Mouse (Mus musculus) brown adipose tissue, adult 24 weeks (tissue): Measurements from ENCODE around the gene Cbx6. TPM values are rescaled to one million over a fixed set of nuclear protein-coding genes. Genes with fewer than 3 reads are reported as not detected.

Experiments
- H3K27ac ChIP-seq: fragments of 200-500 bp; replicated peaks from 2 replicates; pipeline ENCODE4 v1.5.1; 2012; ENCODE audit warnings: low read depth, mild to moderate bottlenecking, low read length
- H3K4me1 ChIP-seq: fragments of 200-500 bp; 2 replicates; pipeline ENCODE4 v1.6.1; 2012; ENCODE audit warnings: low read length, mixed read lengths; ENCODE audit not compliant: control insufficient read depth, insufficient read depth, insufficient read length
- H3K4me3 ChIP-seq: fragments of 200-500 bp; 2 replicates; pipeline ENCODE4 v1.5.1; 2012; ENCODE audit warnings: low read depth, mild to moderate bottlenecking, low read length, moderate library complexity; ENCODE audit not compliant: insufficient read depth
- polyA plus RNA-seq: library from polyadenylated mRNA; stranded (reverse); fragments of >200 nt; gene quantifications from 2 replicates; pipeline ENCODE4 v1.2.4, GENCODE M21; 2012; ENCODE audit not compliant: missing spikeins, insufficient read depth, insufficient read length

Cbx6 gene
- 3.9 and 7.3 TPM in 2 replicates for polyA plus RNA-seq

- Histone ChIP-seq H3K27ac (no peak within 1 kb of the TSS), H3K4me1 (no peaks in the 10 kb centered on the region), H3K4me3 (peak within 1 kb of the TSS; percentile 87)
Measured at GRCm38 (mm10) chr15:79834130-79834880, at the start of gene Cbx6, which contains the start of gene Npcd. Gene Cbx6, minus strand, starts transcription at chr15:79834688. Gene Npcd, minus strand, starts transcription at chr15:79834237.

GRCm38 (mm10) chr15:79883352-79883822 is 48.9 kb upstream of the Cbx6 start:
- Histone ChIP-seq H3K4me3 (peak overlapping the region; percentile 41), H3K27ac (peak overlapping the region; percentile 7; the same call in 1 of the 2 replicates), H3K4me1 (no peaks in the 10 kb centered on the region)

- Histone ChIP-seq H3K27ac (0 out of 2 replicates have a peak overlapping the region, but pooled peaks have one; percentile 7), H3K4me3 (peak overlapping the region; percentile 41), H3K4me1 (no peaks in the 10 kb centered on the region)
Measured at GRCm38 (mm10) chr15:79882623-79883267, 48.3 kb upstream of the Cbx6 start.

- Histone ChIP-seq H3K4me1 (no peaks in the 10 kb centered on the region), H3K4me3 (no peak overlapping the region), H3K27ac (no peak overlapping the region)
Measured at GRCm38 (mm10) chr15:79880477-79880876, 46.0 kb upstream of the Cbx6 start.

- Histone ChIP-seq H3K27ac (peak overlapping the region; percentile 74), H3K4me3 (peak overlapping the region; percentile 36), H3K4me1 (no peaks in the 10 kb centered on the region)
Measured at GRCm38 (mm10) chr15:79879319-79879718, 44.8 kb upstream of the Cbx6 start.

- Histone ChIP-seq H3K27ac (peak overlapping the region; percentile 74), H3K4me3 (peak overlapping the region; percentile 36), H3K4me1 (no peaks in the 10 kb centered on the region)
Measured at GRCm38 (mm10) chr15:79878725-79879136, 44.2 kb upstream of the Cbx6 start.

GRCm38 (mm10) chr15:79875261-79875995 is 40.9 kb upstream of the Cbx6 start:
- no peak overlapping the region for H3K27ac ChIP-seq
- H3K4me1 ChIP-seq, result no peaks in the 10 kb centered on the region
- no peak overlapping the region for H3K4me3 ChIP-seq

GRCm38 (mm10) chr15:79873995-79874394 is 39.5 kb upstream of the Cbx6 start:
- H3K4me3 ChIP-seq, result no peak overlapping the region
- no peaks in the 10 kb centered on the region for H3K4me1 ChIP-seq
- H3K27ac ChIP-seq, result no peak overlapping the region

GRCm38 (mm10) chr15:79873545-79873944 is 39.1 kb upstream of the Cbx6 start:
- H3K27ac ChIP-seq, result no peak overlapping the region
- no peaks in the 10 kb centered on the region for H3K4me1 ChIP-seq
- no peak overlapping the region for H3K4me3 ChIP-seq

- no peak overlapping the region for H3K27ac ChIP-seq
- H3K4me1 ChIP-seq, result no peaks in the 10 kb centered on the region
- no peak overlapping the region for H3K4me3 ChIP-seq
Measured at GRCm38 (mm10) chr15:79867260-79868002, 32.9 kb upstream of the Cbx6 start.

- H3K27ac ChIP-seq, result no peak overlapping the region
- H3K4me1 ChIP-seq, result no peaks in the 10 kb centered on the region
- no peak overlapping the region for H3K4me3 ChIP-seq
Measured at GRCm38 (mm10) chr15:79859821-79860220, 25.3 kb upstream of the Cbx6 start.

GRCm38 (mm10) chr15:79858979-79859378 is 24.5 kb upstream of the Cbx6 start:
- Histone ChIP-seq H3K27ac (no peak overlapping the region), H3K4me1 (no peaks in the 10 kb centered on the region)

GRCm38 (mm10) chr15:79850143-79850542 is 15.7 kb upstream of the Cbx6 start:
- H3K4me3 ChIP-seq, result no peak overlapping the region

More at GRCm38 (mm10) chr15:79858979-79859378, 24.5 kb upstream of the Cbx6 start:
- H3K4me3 ChIP-seq, result no peak overlapping the region

GRCm38 (mm10) chr15:79847100-79847499 is 12.6 kb upstream of the Cbx6 start:
- H3K4me3 ChIP-seq, result no peak overlapping the region
- H3K4me1 ChIP-seq, result no peaks in the 10 kb centered on the region
- H3K27ac ChIP-seq, result no peak overlapping the region

More at GRCm38 (mm10) chr15:79850143-79850542, 15.7 kb upstream of the Cbx6 start:
- Histone ChIP-seq H3K4me1 (no peaks in the 10 kb centered on the region), H3K27ac (no peak overlapping the region)
